ENCODE assay signal across 9 mouse cellular contexts in the genomic region with DNA sequence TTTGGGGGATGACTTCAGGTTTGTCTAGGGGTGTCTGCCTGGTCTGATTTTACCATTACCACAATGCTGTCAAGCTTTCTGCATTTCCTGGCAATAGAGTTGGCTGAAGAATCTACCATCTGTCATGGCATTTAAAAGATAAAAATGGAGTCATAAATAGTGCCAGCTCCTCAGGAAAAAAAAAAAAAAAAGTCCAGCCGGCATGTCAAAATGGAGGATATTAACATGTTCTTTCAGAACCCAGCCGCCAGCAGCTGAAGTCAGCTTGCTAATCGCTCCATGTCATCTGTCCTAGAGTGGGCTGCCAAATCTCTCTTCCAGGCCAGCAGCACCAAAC.
A peak's percentile ranks its signal among the peaks of the same experiment; 100 is the strongest.
DNase-seq lines count a peak whose midpoint lies in the region; ATAC-seq lines count a peak whose summit lies in the region.
"Had no signal": no experiment of that assay in that cellular context is flagged by ENCODE, and none has a peak within 500 bp of the region (broad histone marks: within the 10 kb centered on the region; RNA-seq: fewer than 3 reads in every experiment).

No protein-coding gene starts in this region.

- no peak for ATAC-seq in neural tube, embryonic 11.5 days (ENCODE audit: insufficient read depth, low FRiP score, low TSS enrichment)

- no peak overlapping the region for H3K4me3 ChIP-seq in neural tube, embryonic 11.5 days (ENCODE audit: low read depth, low read length)
- H3K4me3 ChIP-seq: liver, embryonic 15.5 days had no signal

- no peaks in the 10 kb centered on the region for H3K27me3 ChIP-seq in neural tube, embryonic 11.5 days (ENCODE audit: control insufficient read depth, insufficient read depth, low read length)
- H3K27me3 ChIP-seq: liver, embryonic 15.5 days had no signal

- H3K27ac ChIP-seq in neural tube, embryonic 11.5 days (ENCODE audit: low read depth, low read length) = peak overlapping the region; percentile 65
- H3K27ac ChIP-seq: liver, embryonic 15.5 days had no signal

- intact Hi-C loops in left cerebral cortex, postnatal 25 days (cut with DNase I) = loop anchor here (5.0 kb wide), 1 partner anchor 231 kb away; no protein-coding TSS in a partner anchor

- H3K4me2 ChIP-seq in neural tube, embryonic 11.5 days (ENCODE audit: low read depth) = no peak overlapping the region
- H3K4me2 ChIP-seq: liver, embryonic 15.5 days had no signal

- no peak for DNase-seq in neural tube, embryonic 11.5 days (ENCODE audit: low spot score)
- DNase-seq in neural tube, embryonic 10.5 days (ENCODE audit: extremely low spot score, low spot score) = no peak
- DNase-seq in frontal cortex, postnatal 36 days (ENCODE audit: low spot score in 2 of 2) = peak; percentile 40 to 62
- peak; percentile 47 to 79 for DNase-seq in left cerebral cortex, postnatal 25 days (ENCODE audit: low spot score in 2 of 2)
- peak; percentile 82 for DNase-seq in telencephalon, adult 2 months (ENCODE audit: low read depth, low spot score)
- no peak for DNase-seq in thymus, adult 18-20 months
- DNase-seq in adrenal gland, postnatal 14 days = no peak
- DNase-seq in heart, postnatal 4 days = no peak

- H3K4me1 ChIP-seq in neural tube, embryonic 11.5 days (ENCODE audit: control insufficient read depth, insufficient read depth, low read length) = peaks cover 2% of the 10 kb centered on the region; the same call in 1 of the 2 replicates
- H3K4me1 ChIP-seq: liver, embryonic 15.5 days had no signal

- H3K9me3 ChIP-seq in neural tube, embryonic 11.5 days (ENCODE audit: control insufficient read depth, low read length) = no peaks in the 10 kb centered on the region
- H3K9me3 ChIP-seq: liver, embryonic 15.5 days had no signal

- no peak overlapping the region for H3K9ac ChIP-seq in neural tube, embryonic 11.5 days (ENCODE audit: low read length)
- H3K9ac ChIP-seq: liver, embryonic 15.5 days had no signal

- H3K36me3 ChIP-seq in neural tube, embryonic 11.5 days (ENCODE audit: control insufficient read depth, insufficient read depth, low read length) = no peaks in the 10 kb centered on the region
- H3K36me3 ChIP-seq: liver, embryonic 15.5 days had no signal

- 73% methylated on average over 3 of the region's 3 CpGs for WGBS in neural tube, embryonic 11.5 days

Comparison
In these comparisons a context has a peak if more than half of its experiments do, and no peak if none do; other contexts are left out.
1. DNase-seq: peak in frontal cortex, postnatal 36 days (2 of 2), left cerebral cortex, postnatal 25 days (2 of 2) and telencephalon, adult 2 months (single experiment); none in neural tube, embryonic 11.5 days (single experiment), neural tube, embryonic 10.5 days (single experiment), thymus, adult 18-20 months (0 of 2), adrenal gland, postnatal 14 days (single experiment) and heart, postnatal 4 days (single experiment).